Mouse (Mus musculus): ENCODE data around the gene Clcn3.

DNA sequence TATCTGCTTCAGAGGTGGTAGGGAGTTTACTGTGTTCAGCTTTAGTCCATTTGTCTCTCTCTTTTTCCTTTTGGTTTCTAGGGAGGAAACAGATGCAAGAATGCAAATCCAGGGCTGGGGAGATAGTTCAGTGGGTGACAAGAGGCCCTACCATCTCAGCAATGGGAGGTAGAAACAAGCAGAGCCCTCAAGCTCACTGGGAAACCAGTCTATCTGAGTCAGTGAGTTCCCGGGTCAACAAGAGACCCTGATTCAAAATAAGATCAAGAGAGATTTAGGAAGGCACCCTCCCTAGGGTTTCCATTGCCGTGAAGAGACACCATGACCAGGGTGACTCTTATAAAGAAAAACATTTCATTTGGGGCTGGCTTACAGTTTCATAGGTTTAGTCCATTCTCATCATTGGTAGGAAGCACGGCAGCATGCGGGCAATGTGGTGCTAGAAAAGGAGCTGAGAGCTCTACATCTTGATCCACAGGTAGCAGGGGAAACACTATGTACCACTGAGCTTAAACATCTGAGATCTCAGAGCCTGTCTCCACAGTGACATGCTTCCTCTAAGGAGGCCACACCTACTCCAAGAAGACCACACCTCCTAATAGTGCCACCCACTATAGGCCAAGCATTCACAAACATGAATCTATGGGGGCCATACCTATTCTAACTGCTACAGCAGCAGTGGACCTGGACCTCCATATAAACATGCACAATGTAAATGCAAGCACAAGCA lies 114.7 kb downstream of the Clcn3 start:
- TF ChIP-seq POLR2A (IDR thresholded peaks at IDR 0.05; ENCODE audit: low read depth, low read length) (no peak), CTCF (conservative IDR thresholded peaks at IDR 0.05; ENCODE audit: insufficient read depth, insufficient read length, low read depth, low read length) (no peak)
